Mouse (Mus musculus) G1E (cell line): ENCODE measurements at regions not wholly inside any gene's neighbourhood (a gene's known extent, or its start where the extent isn't known, plus 50 kb on each side); places are given as distances from the start of the nearest gene placed in this dataset.

Experiments
- CTCF ChIP-seq: IDR thresholded peaks from 2 replicates; pipeline ENCODE4 v1.5.1; 2012; ENCODE audit warnings: low read depth, low read length, inconsistent platforms, mixed read lengths
- GATA2 ChIP-seq: IDR thresholded peaks from 2 replicates; pipeline ENCODE4 v1.6.1; 2012; ENCODE audit warnings: low read depth, low read length, inconsistent platforms, borderline replicate concordance
- TAL1 ChIP-seq: conservative IDR thresholded peaks from 2 replicates; pipeline ENCODE4 v1.6.1; 2012; ENCODE audit warnings: low read depth, low read length, inconsistent platforms, mixed read lengths

GRCm38 (mm10) chr3:58303746-58304145, 110.8 kb upstream of the Tsc22d2 start:
- TF ChIP-seq CTCF (no peak), TAL1 (no peak), GATA2 (no peak)
